Mouse (Mus musculus) heart, postnatal 0 days (tissue): ENCODE measurements around the gene Gm4737. TPM values are rescaled to one million over a fixed set of nuclear protein-coding genes. Genes with fewer than 3 reads are reported as not detected.

Experiments
- ATAC-seq: fragments of 200-750 bp; cut with Nextera tagmentation; 2 replicates; pipeline ENCODE4 v1.8.0; 2017; ENCODE audit warnings: low read depth, moderate number of reproducible peaks, moderate library complexity; ENCODE audit not compliant: insufficient read depth
- DNase-seq: peaks from one replicate; pipeline ENCODE4 v3.0.0-alpha.2; 2016; ENCODE audit warnings: low spot score
- H3K27ac ChIP-seq: fragments of 300-500 bp; sonication (generic); 2 replicates; pipeline ENCODE4 v1.5.1; 2014; ENCODE audit warnings: low read depth, mild to moderate bottlenecking
- H3K27me3 ChIP-seq: fragments of 300-500 bp; sonication (generic); 2 replicates; pipeline ENCODE4 v1.6.1; 2014; ENCODE audit warnings: low read length, mixed read lengths; ENCODE audit not compliant: control insufficient read depth, insufficient read depth
- H3K36me3 ChIP-seq: fragments of 300-500 bp; sonication (generic); replicated peaks from 2 replicates; pipeline ENCODE4 v1.6.1; 2014; ENCODE audit warnings: low read length, mixed read lengths; ENCODE audit not compliant: control insufficient read depth, insufficient read depth
- H3K4me1 ChIP-seq: fragments of 300-500 bp; sonication (generic); 2 replicates; pipeline ENCODE4 v1.6.1; 2014; ENCODE audit warnings: antibody characterized with exemption; ENCODE audit not compliant: control insufficient read depth, insufficient read depth
- H3K4me2 ChIP-seq: fragments of 300-500 bp; sonication (generic); 2 replicates; pipeline ENCODE4 v1.6.1; 2014; ENCODE audit warnings: low read depth, mild to moderate bottlenecking, low read length, moderate library complexity
- H3K4me3 ChIP-seq: fragments of 300-500 bp; sonication (generic); 2 replicates; pipeline ENCODE4 v1.5.1; 2014; ENCODE audit warnings: low read depth, low read length
- H3K9ac ChIP-seq: fragments of 300-500 bp; sonication (generic); replicated peaks from 2 replicates; pipeline ENCODE4 v1.6.1; 2014; ENCODE audit warnings: low read depth, low read length, mixed read lengths
- H3K9me3 ChIP-seq: fragments of 300-500 bp; sonication (generic); replicated peaks from 2 replicates; pipeline ENCODE4 v1.6.1; 2016; ENCODE audit warnings: low read length; ENCODE audit not compliant: control insufficient read depth
- CTCF ChIP-seq: IDR thresholded peaks from 2 replicates; pipeline ENCODE4 v1.5.1; 2016; ENCODE audit warnings: antibody characterized with exemption, control low read depth, low read depth
- EP300 ChIP-seq: IDR thresholded peaks from 2 replicates; pipeline ENCODE4 v1.6.1; 2016; ENCODE audit warnings: antibody characterized with exemption, low read depth
- WGBS: fragments of 180-500 bp; shearing (Covaris S2); extraction: QIAGEN DNeasy Blood & Tissue Kit; methylation state at CpG from one replicate; pipeline ENCODE4 v1.1.7; 2014; 5-methylcytosine and 5-hydroxymethylcytosine counted together
- polyA plus RNA-seq: library from polyadenylated mRNA; unstranded; fragments of >200 nt; fragmentation: Nextera tagmentation; extraction: Ambion mirVana; gene quantifications from 2 replicates; pipeline ENCODE4 v1.2.1, GENCODE M21; 2015
- total RNA-seq: library from RNA; depleted of rRNA; stranded (reverse); fragments of >200 nt; gene quantifications from 2 replicates; pipeline ENCODE4 v1.2.3, GENCODE M21; 2014; ENCODE audit warnings: low replicate concordance

The Gm4737 gene
- total and polyA plus RNA-seq, 2 experiments from 2014 or later, result 0.33 to 4.5 TPM

DNA sequence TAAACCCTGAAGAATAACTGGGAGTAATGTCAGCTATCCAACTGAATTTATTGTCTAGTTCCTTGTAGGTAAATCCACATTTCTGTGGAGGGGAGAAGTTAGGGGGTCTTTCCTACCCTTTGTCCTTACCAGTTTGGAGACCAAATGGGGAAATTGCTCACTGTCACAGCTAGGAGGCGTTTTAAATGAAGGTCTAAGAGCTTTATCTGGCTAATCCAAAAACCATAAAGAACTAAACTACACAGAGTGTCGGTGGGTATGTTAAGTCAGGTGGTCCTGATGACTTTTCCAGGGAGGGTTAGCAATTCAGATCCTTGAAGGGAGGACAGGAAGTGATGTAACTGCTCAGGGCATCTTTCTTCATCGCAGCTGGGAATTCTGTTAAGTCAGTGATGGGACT, 34.3 kb downstream of the Gm4737 start:
- H3K27ac ChIP-seq, result no peak overlapping the region

DNA sequence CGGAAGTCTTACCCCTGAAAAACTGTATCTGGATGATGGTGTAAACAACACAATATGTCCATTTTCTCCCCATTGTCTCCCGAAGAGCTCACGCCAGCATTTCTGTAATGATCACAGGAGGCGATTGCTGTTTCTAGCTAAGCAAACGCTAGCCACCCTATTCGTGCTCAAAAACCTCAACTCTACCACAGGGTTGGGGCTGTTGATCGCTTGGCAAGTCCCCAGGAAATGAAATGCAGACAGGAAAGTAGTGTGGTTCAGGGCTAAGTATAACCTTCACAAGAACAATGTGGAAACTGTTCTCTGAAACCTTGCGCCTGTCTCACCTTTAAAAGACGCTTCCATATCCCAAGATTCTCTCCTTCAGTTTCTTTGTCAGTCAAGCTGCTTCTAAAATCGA, 34.9 kb downstream of the Gm4737 start, which contains the start of gene Cd96:
Gene Cd96 (minus strand): TSS at position 232 of the 400 bp plus-strand sequence.
- H3K9me3 ChIP-seq, result no peaks in the 10 kb centered on the region
- WGBS, result 69% methylated on average over 10 of the region's 10 CpGs
- H3K4me2 ChIP-seq, result no peak within 1 kb of the TSS; the same call in 1 of the 2 replicates
- DNase-seq, result no peak
- H3K27me3 ChIP-seq, result no peaks in the 10 kb centered on the region
- no peaks in the 10 kb centered on the region for H3K4me1 ChIP-seq
- TF ChIP-seq CTCF, result no peak
- no peak for TF ChIP-seq EP300
- H3K36me3 ChIP-seq, result no peaks in the 10 kb centered on the region
- peak within 1 kb of the TSS; percentile 9; the same call in 1 of the 2 replicates for H3K4me3 ChIP-seq
- H3K9ac ChIP-seq, result no peak within 1 kb of the TSS
- no peak for ATAC-seq
- H3K27ac ChIP-seq, result no peak within 1 kb of the TSS

More for the DNA sequence above, 34.3 kb downstream of the Gm4737 start:
- Histone ChIP-seq H3K27me3 (no peaks in the 10 kb centered on the region), H3K4me3 (no peak overlapping the region), H3K36me3 (no peaks in the 10 kb centered on the region), H3K4me1 (no peaks in the 10 kb centered on the region), H3K4me2 (no peak overlapping the region), H3K9me3 (no peaks in the 10 kb centered on the region), H3K9ac (no peak overlapping the region)
- ATAC-seq (no peak), DNase-seq (no peak)
- WGBS, result 50% methylated on average over 3 of the region's 3 CpGs
- no peak for TF ChIP-seq EP300
- TF ChIP-seq CTCF, result no peak

DNA sequence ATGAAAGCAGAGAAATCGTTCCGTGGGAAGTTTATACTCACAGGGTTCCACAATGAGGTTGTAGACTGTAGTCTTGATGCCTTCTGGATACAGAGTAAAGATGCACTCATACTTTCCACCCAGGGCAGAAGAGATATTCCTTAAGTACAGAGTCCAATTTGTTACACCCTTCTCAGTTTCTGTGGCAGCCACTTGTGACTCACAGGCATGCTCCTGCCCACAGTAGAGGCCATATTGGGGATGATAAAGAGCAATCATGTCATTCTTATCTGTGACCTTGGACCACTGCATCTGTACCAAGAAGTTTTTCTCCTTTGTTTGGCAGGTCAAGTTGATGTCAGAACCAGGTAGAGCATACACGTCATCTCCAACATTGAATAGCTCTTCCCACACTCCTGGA, 37.2 kb downstream of the Gm4737 start:
- Histone ChIP-seq H3K4me1 (no peaks in the 10 kb centered on the region), H3K4me3 (no peak overlapping the region), H3K27me3 (no peaks in the 10 kb centered on the region), H3K9ac (no peak overlapping the region), H3K36me3 (no peaks in the 10 kb centered on the region), H3K27ac (no peak overlapping the region), H3K9me3 (no peaks in the 10 kb centered on the region), H3K4me2 (no peak overlapping the region)
- DNase-seq, result no peak
- TF ChIP-seq CTCF (no peak), EP300 (no peak)
- ATAC-seq, result no peak
- WGBS, result 83% methylated on average over 3 of the region's 3 CpGs

DNA sequence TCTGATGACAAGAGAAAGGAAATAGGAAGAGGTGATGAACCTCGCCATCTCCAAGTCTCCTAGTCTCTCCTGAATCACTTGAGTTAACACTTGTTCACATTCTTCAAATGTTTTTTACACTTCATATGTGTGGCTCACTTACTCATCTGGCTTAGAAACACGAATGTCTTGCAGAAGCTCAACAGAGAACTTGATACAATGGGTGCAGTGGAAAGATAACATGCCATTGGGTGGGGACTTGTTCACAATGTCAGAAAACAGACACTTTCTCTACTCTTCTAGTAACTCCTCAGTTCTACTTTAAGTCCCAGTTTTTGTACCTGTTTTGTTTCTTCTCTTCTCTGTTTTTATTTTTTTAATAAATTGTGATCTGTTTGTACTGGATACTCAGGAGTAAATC, 40.1 kb downstream of the Gm4737 start:
- WGBS, result 38% methylated on average over 2 of the region's 2 CpGs
- DNase-seq (no peak), ATAC-seq (no peak)
- no peaks in the 10 kb centered on the region for H3K36me3 ChIP-seq
- H3K4me1 ChIP-seq, result no peaks in the 10 kb centered on the region
- no peak overlapping the region for H3K9ac ChIP-seq
- no peaks in the 10 kb centered on the region for H3K27me3 ChIP-seq
- H3K27ac ChIP-seq, result no peak overlapping the region
- no peak overlapping the region for H3K4me3 ChIP-seq
- H3K4me2 ChIP-seq, result no peak overlapping the region
- no peak for TF ChIP-seq CTCF
- TF ChIP-seq EP300, result no peak
- no peaks in the 10 kb centered on the region for H3K9me3 ChIP-seq

DNA sequence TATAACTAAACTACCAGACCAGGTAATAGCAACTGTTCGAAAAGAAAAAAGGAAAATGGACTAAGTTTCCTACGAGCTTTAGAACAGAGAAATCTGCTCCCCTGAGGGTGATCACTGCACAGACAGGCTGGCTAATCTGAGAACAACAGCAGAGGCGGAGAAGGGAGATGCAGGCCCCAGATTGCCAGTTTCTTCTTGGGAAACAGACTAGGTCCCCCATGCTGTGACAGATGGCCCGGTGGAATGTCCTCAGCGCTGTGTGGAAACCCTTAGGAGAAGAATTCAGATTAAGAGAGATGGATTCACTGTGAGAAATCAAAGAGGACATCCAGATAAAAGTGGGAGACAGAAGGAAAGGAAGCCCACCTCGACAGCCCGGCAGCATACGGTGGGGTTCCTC, 45.3 kb downstream of the Gm4737 start:
- Histone ChIP-seq H3K9ac (no peak overlapping the region), H3K4me1 (no peaks in the 10 kb centered on the region), H3K36me3 (no peaks in the 10 kb centered on the region), H3K9me3 (no peaks in the 10 kb centered on the region), H3K4me3 (no peak overlapping the region), H3K27ac (no peak overlapping the region), H3K27me3 (no peaks in the 10 kb centered on the region), H3K4me2 (no peak overlapping the region)
- DNase-seq (no peak), ATAC-seq (no peak)
- 31% methylated on average over 8 of the region's 8 CpGs for WGBS
- TF ChIP-seq CTCF (no peak), EP300 (no peak)

DNA sequence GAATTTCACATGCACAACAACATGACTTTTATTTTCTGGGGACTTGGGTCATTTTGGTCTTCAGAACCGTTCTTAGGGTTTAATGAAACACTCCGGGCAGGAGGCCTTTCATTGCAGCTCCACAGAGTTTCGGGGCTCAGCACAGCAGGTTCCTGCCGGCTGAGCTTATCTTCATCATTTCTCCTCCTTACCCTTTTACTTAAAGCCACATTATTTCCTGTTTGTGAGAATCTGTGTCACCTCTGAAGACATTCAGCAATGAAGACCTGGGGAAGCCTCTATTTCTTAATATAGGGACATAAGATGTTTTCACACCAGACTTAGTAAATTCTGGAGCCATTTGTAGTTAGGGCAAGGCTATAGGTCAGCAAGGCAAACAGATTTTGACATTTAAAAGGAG, 47.4 kb downstream of the Gm4737 start:
- H3K9me3 ChIP-seq, result no peaks in the 10 kb centered on the region
- 71% methylated on average over 4 of the region's 4 CpGs for WGBS

More for the DNA sequence above, 47.4 kb downstream of the Gm4737 start:
- Histone ChIP-seq H3K4me2 (no peak overlapping the region), H3K4me3 (no peak overlapping the region), H3K9ac (no peak overlapping the region), H3K36me3 (no peaks in the 10 kb centered on the region), H3K4me1 (no peaks in the 10 kb centered on the region), H3K27me3 (no peaks in the 10 kb centered on the region), H3K27ac (no peak overlapping the region)
- no peak for DNase-seq
- TF ChIP-seq CTCF, result no peak
- TF ChIP-seq EP300, result no peak
- ATAC-seq, result no peak
